Mouse (Mus musculus): ENCODE measurements around the gene BC100530.
"Not testable (repeated sequence)": the region's sequence is repeated elsewhere in the genome, so short reads cannot be mapped to it uniquely, and the experiment has no call there.

DNA sequence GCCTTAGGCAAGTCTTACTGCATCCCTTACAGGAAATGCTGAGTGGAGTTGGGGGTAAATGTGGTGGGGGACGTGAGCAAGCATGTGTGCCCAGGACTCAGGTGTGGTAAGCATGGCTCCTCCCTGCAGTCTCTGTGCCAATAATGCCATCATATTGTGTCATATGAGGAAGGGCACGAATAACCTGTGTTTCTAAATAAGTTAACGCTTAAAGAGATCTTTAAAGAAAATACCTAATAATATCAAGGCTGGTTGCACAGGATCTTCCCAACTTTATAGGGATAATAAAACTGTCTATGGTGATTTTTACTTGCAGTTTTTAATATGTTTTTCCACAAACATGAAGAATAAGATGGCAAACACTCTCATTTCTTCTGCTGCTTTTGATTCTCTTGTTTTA is at the start of gene BC100530:
- TF ChIP-seq CTCF, EP300 (IDR thresholded peaks at IDR 0.05): not testable (repeated sequence)

All from lung, postnatal 0 days (tissue).